Mouse (Mus musculus) midbrain, embryonic 16.5 days (tissue): Measurements from ENCODE around the gene Sirpa. TPM values are rescaled to one million over a fixed set of nuclear protein-coding genes. Genes with fewer than 3 reads are reported as not detected.

Source experiments
- ATAC-seq: fragments of 200-750 bp; cut with Nextera tagmentation; 2 replicates; pipeline ENCODE4 v1.8.0; 2017; ENCODE audit warnings: moderate TSS enrichment
- H3K27ac ChIP-seq: fragments of 300-500 bp; sonication (generic); 2 replicates; pipeline ENCODE4 v1.5.1; 2014; ENCODE audit warnings: mild to moderate bottlenecking, low read length, mixed read lengths
- H3K27me3 ChIP-seq: fragments of 300-500 bp; sonication (generic); 2 replicates; pipeline ENCODE4 v1.6.1; 2014; ENCODE audit warnings: low read depth, low read length, mixed read lengths; ENCODE audit not compliant: control insufficient read depth, insufficient read depth
- H3K36me3 ChIP-seq: fragments of 300-500 bp; sonication (generic); 2 replicates; pipeline ENCODE4 v1.6.1; 2014; ENCODE audit warnings: mild to moderate bottlenecking, low read length, moderate library complexity, mixed read lengths; ENCODE audit not compliant: control insufficient read depth, insufficient read depth
- H3K4me1 ChIP-seq: fragments of 300-500 bp; sonication (generic); 2 replicates; pipeline ENCODE4 v1.6.1; 2014; ENCODE audit warnings: mild to moderate bottlenecking, low read length, mixed read lengths; ENCODE audit not compliant: control insufficient read depth, insufficient read depth
- H3K4me2 ChIP-seq: fragments of 300-500 bp; sonication (generic); 2 replicates; pipeline ENCODE4 v1.6.1; 2014; ENCODE audit warnings: mild to moderate bottlenecking, low read length, mixed read lengths
- H3K4me3 ChIP-seq: fragments of 300-500 bp; sonication (generic); 2 replicates; pipeline ENCODE4 v1.5.1; 2014; ENCODE audit warnings: low read depth, mild to moderate bottlenecking, low read length, moderate library complexity, mixed read lengths
- H3K9ac ChIP-seq: fragments of 300-500 bp; sonication (generic); 2 replicates; pipeline ENCODE4 v1.6.1; 2014; ENCODE audit warnings: low read depth, low read length, mixed read lengths
- H3K9me3 ChIP-seq: fragments of 300-500 bp; sonication (generic); replicated peaks from 2 replicates; pipeline ENCODE4 v1.6.1; 2014; ENCODE audit warnings: mild to moderate bottlenecking, low read length, mixed read lengths; ENCODE audit not compliant: control insufficient read depth, poor library complexity, severe bottlenecking
- WGBS: fragments of 180-500 bp; shearing (Covaris S2); extraction: QIAGEN DNeasy Blood & Tissue Kit; methylation state at CpG from one replicate; pipeline ENCODE4 v1.1.7; 2014; 5-methylcytosine and 5-hydroxymethylcytosine counted together
- polyA plus RNA-seq: library from polyadenylated mRNA; unstranded; fragments of >200 nt; fragmentation: Nextera tagmentation; extraction: Ambion mirVana; gene quantifications from 2 replicates; pipeline ENCODE4 v1.2.1, GENCODE M21; 2015

Gene Sirpa
- polyA plus RNA-seq, result 41.3 and 45.9 TPM in 2 replicates

DNA sequence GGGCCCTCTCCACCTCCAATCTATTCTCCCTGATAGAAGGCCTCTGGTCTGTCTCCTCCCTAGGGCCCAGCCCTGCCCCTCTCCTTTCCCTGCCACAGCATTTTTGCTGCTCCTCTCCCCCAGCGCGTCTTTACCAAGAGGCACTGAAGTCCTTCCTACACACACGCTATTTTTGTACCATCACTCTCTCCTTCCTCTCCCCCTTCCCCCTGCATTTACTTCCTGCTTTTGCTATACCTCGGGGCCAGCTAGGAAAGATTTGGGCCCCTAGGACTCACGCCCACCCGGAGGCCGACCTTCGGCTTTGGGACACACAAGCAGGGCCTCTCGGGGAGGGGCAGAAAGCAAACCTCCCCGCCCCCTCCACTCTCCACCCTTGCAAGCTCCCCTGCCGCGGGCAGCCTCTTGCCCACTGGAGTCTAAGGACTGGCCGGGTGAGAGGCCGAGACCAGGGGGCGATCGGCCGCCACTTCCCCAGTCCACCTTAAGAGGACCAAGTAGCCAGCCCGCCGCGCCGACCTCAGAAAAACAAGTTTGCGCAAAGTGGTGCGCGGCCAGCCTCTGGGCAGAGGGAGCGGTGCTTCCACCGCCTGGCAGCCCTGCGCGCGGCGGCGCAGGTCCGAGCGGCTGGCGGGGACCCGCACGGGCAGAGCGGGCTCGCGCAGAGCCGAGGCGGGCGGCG lies at the start of gene Sirpa:
TSS of gene Sirpa (plus strand) at position 377 of the 682 bp plus-strand sequence.
- Histone ChIP-seq H3K4me2 (peak within 1 kb of the TSS; percentile 73), H3K9ac (peak within 1 kb of the TSS; percentile 87), H3K27me3 (no peaks in the 10 kb centered on the region), H3K4me1 (peaks cover 36% of the 10 kb centered on the region), H3K36me3 (no peaks in the 10 kb centered on the region), H3K27ac (peak within 1 kb of the TSS; percentile 92), H3K9me3 (no peaks in the 10 kb centered on the region), H3K4me3 (peak within 1 kb of the TSS; percentile 77)
- WGBS, result under 1% methylated on average over 35 of the region's 43 CpGs
- peak; percentile 92 for ATAC-seq

DNA sequence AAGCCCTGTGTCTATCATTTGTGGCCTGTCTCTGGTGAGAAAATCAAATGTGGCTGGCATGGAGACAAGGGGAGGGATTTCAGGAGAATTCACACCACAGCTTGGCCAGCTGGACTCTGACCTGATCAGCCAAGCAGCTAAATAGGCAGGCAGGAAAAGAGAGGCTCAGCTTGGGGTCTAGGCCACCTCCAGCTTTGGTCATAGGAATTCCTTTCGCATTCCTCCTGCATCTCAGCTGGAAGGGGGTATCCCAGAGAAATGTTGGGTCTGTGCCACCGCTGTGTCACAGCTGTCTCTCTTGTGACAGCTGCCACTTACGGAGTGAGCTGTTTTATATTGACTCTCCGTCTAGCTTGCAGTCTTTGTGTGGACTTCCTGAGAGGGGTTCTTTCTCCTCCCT lies 48.2 kb upstream of the Sirpa start:
- Histone ChIP-seq H3K4me1 (peaks cover 3% of the 10 kb centered on the region; the same call in 1 of the 2 replicates), H3K4me3 (no peak overlapping the region), H3K27ac (no peak overlapping the region), H3K9ac (no peak overlapping the region), H3K36me3 (no peaks in the 10 kb centered on the region), H3K9me3 (no peaks in the 10 kb centered on the region), H3K4me2 (no peak overlapping the region), H3K27me3 (no peaks in the 10 kb centered on the region)
- no peak for ATAC-seq
- 16% methylated on average over 4 of the region's 4 CpGs for WGBS

DNA sequence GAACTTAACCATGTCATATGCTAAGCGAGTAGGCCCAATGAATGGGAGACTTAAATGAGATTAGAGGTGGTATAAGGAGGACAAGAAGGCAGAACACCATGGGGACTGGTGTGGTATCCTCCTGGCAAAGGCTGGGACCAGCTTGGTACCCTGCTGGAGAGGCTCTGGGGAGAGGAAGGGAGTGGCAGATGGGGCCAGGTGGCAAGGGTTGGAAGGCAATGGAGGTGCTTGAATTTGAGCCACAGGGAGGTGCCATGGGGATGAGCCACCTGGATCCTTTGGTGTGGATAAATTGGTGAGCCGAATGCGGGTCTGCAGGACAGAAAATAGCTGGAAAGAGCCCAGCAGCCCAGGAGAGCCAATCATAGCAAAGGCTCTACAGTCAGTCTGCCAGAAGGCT lies 47.7 kb upstream of the Sirpa start:
- Histone ChIP-seq H3K4me3 (no peak overlapping the region), H3K4me2 (no peak overlapping the region), H3K9ac (no peak overlapping the region), H3K4me1 (peaks cover 3% of the 10 kb centered on the region; the same call in 1 of the 2 replicates), H3K9me3 (no peaks in the 10 kb centered on the region), H3K27me3 (no peaks in the 10 kb centered on the region), H3K27ac (no peak overlapping the region), H3K36me3 (no peaks in the 10 kb centered on the region)
- ATAC-seq, result no peak
- WGBS, result 59% methylated on average over 3 of the region's 3 CpGs

DNA sequence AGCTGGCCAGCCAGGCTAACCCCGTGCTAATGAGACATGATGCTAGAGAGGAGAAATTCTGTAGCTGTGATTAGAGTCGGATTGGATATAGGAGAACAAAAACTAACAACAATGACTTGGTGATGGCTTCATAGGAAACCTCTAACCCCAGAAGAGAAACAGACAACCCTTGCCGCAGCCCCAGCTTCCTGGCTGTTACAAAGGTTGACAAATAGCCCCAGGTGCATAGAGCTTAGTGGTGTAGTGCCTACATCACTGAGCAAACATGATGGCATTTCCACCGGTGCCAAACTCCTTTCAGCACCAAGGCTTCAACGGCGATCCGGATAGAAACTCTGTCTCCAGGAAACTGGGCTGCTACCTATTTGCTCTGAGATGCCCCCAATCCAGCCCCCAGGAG lies 47.0 kb upstream of the Sirpa start:
- WGBS, result 85% methylated on average over 7 of the region's 7 CpGs
- Histone ChIP-seq H3K27ac (no peak overlapping the region), H3K9me3 (no peaks in the 10 kb centered on the region), H3K9ac (no peak overlapping the region), H3K4me1 (no peaks in the 10 kb centered on the region; the same call in 1 of the 2 replicates), H3K4me3 (no peak overlapping the region), H3K36me3 (no peaks in the 10 kb centered on the region), H3K4me2 (no peak overlapping the region), H3K27me3 (no peaks in the 10 kb centered on the region)
- ATAC-seq, result no peak

DNA sequence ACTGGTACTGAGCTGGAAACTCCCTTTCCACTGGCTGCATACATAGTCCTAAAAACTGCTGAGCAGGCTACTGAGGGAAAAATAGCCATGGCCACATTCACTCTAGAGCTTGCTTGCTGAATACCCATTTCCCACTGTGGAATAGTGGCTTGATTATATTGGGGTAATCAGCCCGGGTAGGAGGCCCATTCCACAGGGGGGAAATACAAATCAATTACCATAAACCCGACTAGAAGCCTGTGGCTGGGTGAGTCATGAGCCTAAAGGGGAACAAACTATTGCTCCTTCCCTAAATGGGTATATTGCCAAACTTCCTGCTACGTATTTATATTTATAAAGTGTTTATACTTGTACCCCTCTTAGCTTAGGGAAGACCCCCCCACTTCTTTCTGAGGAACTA lies 45.9 kb upstream of the Sirpa start:
- Histone ChIP-seq H3K4me2 (no peak overlapping the region), H3K36me3 (no peaks in the 10 kb centered on the region), H3K9ac (no peak overlapping the region), H3K4me3 (no peak overlapping the region), H3K9me3 (no peaks in the 10 kb centered on the region), H3K27ac (no peak overlapping the region), H3K4me1 (no peaks in the 10 kb centered on the region; the same call in 1 of the 2 replicates), H3K27me3 (no peaks in the 10 kb centered on the region)
- 71% methylated on average over 3 of the region's 3 CpGs for WGBS
- ATAC-seq, result no peak

DNA sequence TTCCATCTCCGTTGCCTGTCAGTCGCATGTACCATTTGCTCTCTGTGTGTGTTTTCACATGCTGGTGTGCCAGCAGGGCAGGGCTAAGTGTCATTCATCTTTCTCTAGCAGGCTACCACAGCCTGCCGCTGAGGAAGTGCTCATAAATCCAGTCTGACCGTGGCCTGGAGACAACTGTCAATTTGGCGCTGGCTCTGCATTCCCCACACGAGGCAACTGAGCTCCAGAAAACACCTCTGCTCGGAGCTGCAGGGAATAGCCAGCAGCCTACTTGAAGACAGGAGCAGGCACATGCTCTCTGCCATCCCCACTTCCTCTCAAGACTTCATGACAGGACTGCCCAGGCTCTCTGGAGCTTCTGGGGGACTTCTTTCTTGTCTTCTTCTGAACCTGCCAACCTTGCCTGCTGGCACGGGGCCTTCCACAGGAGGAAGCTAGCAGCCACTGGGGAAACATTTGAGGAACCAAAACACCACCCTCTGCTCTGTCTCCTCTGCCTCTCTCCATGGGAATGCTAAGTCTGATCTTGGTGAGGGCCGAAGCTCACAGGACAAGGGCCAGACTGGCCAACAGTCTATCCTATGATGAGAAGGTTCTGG lies 43.0 kb upstream of the Sirpa start:
- Histone ChIP-seq H3K9ac (no peak overlapping the region), H3K36me3 (no peaks in the 10 kb centered on the region), H3K4me2 (no peak overlapping the region), H3K27ac (no peak overlapping the region), H3K9me3 (no peaks in the 10 kb centered on the region), H3K27me3 (no peaks in the 10 kb centered on the region), H3K4me1 (no peaks in the 10 kb centered on the region), H3K4me3 (no peak overlapping the region)
- 67% methylated on average over 9 of the region's 9 CpGs for WGBS
- no peak for ATAC-seq

DNA sequence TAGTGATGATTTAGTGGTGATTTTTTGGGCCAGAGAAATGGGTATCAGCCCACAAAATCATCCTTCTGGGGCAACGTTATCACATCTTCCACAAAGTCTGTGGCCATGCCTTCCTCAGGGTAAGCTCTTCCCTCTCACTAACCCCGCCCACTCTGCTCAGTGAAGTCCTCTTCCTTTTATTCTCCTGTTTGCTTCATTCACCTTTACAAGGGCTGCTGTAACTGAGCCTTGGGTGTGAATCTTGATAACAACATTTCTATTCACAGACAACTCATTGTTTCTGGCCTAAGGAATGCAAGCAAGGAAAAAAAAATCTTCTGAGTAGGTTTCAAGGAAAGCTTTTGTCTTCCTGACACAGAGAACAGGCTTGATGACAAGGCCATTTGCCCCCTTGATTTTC lies 41.9 kb upstream of the Sirpa start:
- no peak for ATAC-seq
- 68% methylated on average over 2 of the region's 2 CpGs for WGBS
- Histone ChIP-seq H3K4me3 (no peak overlapping the region), H3K36me3 (no peaks in the 10 kb centered on the region), H3K9ac (no peak overlapping the region), H3K4me2 (no peak overlapping the region), H3K27ac (no peak overlapping the region), H3K9me3 (no peaks in the 10 kb centered on the region), H3K27me3 (no peaks in the 10 kb centered on the region), H3K4me1 (no peaks in the 10 kb centered on the region)

DNA sequence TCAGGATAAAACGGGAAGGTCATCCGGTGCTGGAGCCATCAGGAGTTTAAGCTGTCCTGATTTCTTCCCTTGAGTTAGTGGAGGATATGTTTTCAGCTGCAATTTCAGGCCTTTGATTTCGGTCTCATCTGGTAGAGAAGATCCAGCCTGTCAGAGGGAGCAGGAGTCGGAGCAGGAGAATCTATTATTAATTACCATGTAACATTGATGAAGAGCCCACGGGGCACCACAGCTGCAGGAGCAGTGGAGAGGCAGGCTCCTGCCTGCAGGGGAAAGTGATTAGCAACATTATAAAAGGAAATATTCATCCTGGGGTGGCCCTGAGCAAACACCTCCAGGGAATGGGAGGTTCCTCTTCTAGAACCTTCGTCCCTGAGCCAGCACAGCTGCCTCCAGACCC lies 36.6 kb upstream of the Sirpa start:
- no peaks in the 10 kb centered on the region for H3K9me3 ChIP-seq
- 56% methylated on average over 6 of the region's 6 CpGs for WGBS
- no peaks in the 10 kb centered on the region for H3K36me3 ChIP-seq
- no peak overlapping the region for H3K4me2 ChIP-seq
- no peaks in the 10 kb centered on the region for H3K27me3 ChIP-seq
- peaks cover 4% of the 10 kb centered on the region; the same call in 1 of the 2 replicates for H3K4me1 ChIP-seq
- peak; percentile 70 for ATAC-seq
- no peak overlapping the region for H3K27ac ChIP-seq
- H3K9ac ChIP-seq, result no peak overlapping the region
- no peak overlapping the region for H3K4me3 ChIP-seq
